Mouse (Mus musculus) kidney, embryonic 15.5 days (tissue): ENCODE measurements around the gene Mab21l2. TPM values are rescaled to one million over a fixed set of nuclear protein-coding genes. Genes with fewer than 3 reads are reported as not detected.

Experiments used
- ATAC-seq: fragments of 200-750 bp; cut with Nextera tagmentation; replicated peaks from 2 replicates; pipeline ENCODE4 v1.8.0; 2017; ENCODE audit warnings: moderate TSS enrichment; ENCODE audit not compliant: low FRiP score
- H3K27ac ChIP-seq: fragments of 300-500 bp; sonication (generic); 2 replicates; pipeline ENCODE4 v1.5.1; 2015; ENCODE audit warnings: mild to moderate bottlenecking, inconsistent platforms
- H3K27me3 ChIP-seq: fragments of 300-500 bp; sonication (generic); 2 replicates; pipeline ENCODE4 v1.6.1; 2015; ENCODE audit warnings: inconsistent platforms
- H3K36me3 ChIP-seq: fragments of 300-500 bp; sonication (generic); 2 replicates; pipeline ENCODE4 v1.6.1; 2015; ENCODE audit warnings: inconsistent platforms
- H3K4me1 ChIP-seq: fragments of 300-500 bp; sonication (generic); 2 replicates; pipeline ENCODE4 v1.6.1; 2015; ENCODE audit warnings: inconsistent platforms
- H3K4me2 ChIP-seq: fragments of 300-500 bp; sonication (generic); 2 replicates; pipeline ENCODE4 v1.6.1; 2015; ENCODE audit warnings: moderate library complexity, mild to moderate bottlenecking, inconsistent platforms
- H3K4me3 ChIP-seq: fragments of 300-500 bp; sonication (generic); replicated peaks from 2 replicates; pipeline ENCODE4 v1.5.1; 2015; ENCODE audit warnings: mild to moderate bottlenecking, inconsistent platforms
- H3K9ac ChIP-seq: fragments of 300-500 bp; sonication (generic); 2 replicates; pipeline ENCODE4 v1.6.1; 2015; ENCODE audit warnings: mild to moderate bottlenecking, inconsistent platforms
- H3K9me3 ChIP-seq: fragments of 300-500 bp; sonication (generic); replicated peaks from 2 replicates; pipeline ENCODE4 v1.6.1; 2016; ENCODE audit warnings: inconsistent platforms
- WGBS: fragments of 180-500 bp; shearing (Covaris S2); methylation state at CpG from one replicate; pipeline ENCODE4 v1.1.7; 2015; ENCODE audit warnings: mixed read lengths; 5-methylcytosine and 5-hydroxymethylcytosine counted together
- polyA plus RNA-seq: library from polyadenylated mRNA; unstranded; fragments of >200 nt; fragmentation: Nextera tagmentation; extraction: Ambion mirVana; gene quantifications from 2 replicates; pipeline ENCODE4 v1.2.1, GENCODE M21; 2015

Gene Mab21l2
- polyA plus RNA-seq, 1 experiment from 2014 or later: 2.6 TPM

DNA sequence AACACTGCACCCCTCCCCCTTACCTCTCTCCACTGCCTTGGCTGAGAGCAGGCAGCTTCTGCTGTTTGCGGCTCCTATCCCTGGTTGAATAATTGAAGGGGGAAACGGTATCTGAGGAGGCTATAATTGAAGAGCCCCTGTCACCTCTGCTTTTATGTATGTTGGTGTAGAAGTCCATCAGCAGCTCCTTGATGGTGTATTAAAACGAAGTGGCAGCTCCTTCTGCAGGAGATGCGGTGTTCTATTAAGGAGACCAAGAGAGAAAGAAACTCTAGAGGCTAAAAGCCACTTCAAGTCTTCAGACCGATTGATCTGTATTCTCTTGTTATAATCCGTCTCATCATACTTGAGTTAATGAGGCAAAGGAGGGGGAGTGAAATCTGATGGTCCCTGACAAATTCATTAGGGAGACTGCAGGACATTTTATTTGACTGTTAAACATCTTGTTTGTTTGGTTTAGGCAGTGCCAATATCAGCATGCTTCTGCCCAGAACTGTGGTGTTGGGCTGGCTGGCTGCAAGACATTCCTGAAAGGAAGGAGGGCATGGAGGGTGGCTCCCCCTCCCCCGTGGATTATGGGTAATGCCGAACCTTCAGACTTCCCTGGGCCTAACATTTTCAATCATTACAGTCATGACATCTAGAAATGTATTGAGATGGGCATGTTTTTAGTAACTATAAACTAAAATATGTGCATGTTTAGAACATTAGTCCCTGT lies 2.7 kb upstream of the Mab21l2 start:
- Histone ChIP-seq H3K4me1 (peaks cover 25% of the 10 kb centered on the region), H3K4me2 (no peak overlapping the region), H3K27ac (no peak overlapping the region), H3K36me3 (no peaks in the 10 kb centered on the region), H3K9ac (no peak overlapping the region), H3K4me3 (no peak overlapping the region), H3K9me3 (no peaks in the 10 kb centered on the region), H3K27me3 (peaks cover 73% of the 10 kb centered on the region)
- ATAC-seq: no peak
- WGBS: 19% methylated on average over 8 of the region's 8 CpGs

DNA sequence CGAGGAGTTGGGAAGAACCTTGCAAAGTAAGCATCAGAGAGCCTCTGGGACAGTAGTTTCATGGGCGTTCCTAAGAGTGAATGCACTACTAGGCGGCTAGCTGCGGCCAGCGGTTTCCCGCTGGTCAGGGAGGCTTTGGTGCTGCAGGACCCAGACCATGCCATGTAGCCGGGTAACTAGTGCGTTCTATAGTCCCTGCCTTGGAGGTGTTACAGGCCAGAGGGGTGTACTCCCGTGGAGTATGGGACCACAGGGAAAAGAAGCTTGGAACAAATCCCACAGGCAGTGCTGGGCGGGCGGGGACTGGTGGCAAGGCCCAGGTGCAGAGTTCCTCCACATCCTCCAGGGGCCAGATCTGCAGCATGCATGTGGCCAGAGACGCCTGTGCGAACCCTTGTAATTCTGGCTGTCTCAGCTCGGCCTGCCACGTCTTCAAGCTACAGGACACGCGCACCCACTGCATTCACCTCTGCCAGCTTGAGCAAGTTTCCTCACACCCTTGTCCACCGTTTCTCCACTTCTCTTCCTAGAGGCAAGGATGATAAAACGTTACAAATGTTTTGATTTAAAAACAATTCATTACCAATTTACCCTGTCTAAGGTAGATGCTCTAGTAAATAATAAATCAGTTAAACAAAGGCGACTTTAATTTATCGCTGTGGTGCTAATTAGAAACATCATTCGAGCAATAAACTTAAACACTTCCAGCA lies 2.0 kb upstream of the Mab21l2 start:
- WGBS: 2% methylated on average over 22 of the region's 22 CpGs
- peak; percentile 59 for ATAC-seq
- no peaks in the 10 kb centered on the region for H3K9me3 ChIP-seq
- no peak overlapping the region for H3K4me3 ChIP-seq
- H3K27ac ChIP-seq: no peak overlapping the region
- H3K9ac ChIP-seq: no peak overlapping the region
- 0 out of 2 replicates have a peak overlapping the region, but pooled peaks have one; percentile 12 for H3K4me2 ChIP-seq
- no peaks in the 10 kb centered on the region for H3K36me3 ChIP-seq
- H3K4me1 ChIP-seq: peaks cover 28% of the 10 kb centered on the region
- H3K27me3 ChIP-seq: peaks cover 75% of the 10 kb centered on the region

DNA sequence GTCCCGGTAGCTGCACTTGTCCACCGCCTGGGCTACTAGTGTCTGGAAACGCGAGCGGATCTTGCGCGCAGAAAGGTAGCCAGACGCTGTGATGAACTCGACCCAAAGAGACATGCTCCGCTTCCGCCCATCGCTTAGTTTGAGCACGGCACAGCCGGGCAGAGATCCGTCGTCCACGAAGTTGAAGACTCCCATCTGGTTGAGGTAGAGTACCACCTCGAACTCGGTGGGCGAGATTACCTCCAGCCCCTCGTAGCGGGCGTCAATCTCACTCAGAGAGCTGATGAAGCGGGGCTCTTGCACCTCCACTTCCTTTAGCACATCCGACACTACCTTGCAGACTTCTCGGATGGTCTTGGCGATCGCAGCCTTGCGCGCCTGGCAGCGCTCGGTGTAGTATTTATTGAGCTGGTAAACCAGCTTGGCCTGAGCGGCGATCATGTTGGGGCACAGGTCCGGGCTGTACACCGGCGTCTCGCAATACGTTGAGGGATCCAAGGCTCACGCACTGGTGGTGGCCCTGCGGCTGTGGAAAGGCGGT lies 1.1 kb downstream of the Mab21l2 start:
- no peak overlapping the region for H3K9ac ChIP-seq
- H3K4me2 ChIP-seq: peak overlapping the region; percentile 63
- peak overlapping the region; percentile 40 for H3K4me3 ChIP-seq
- WGBS: 3% methylated on average over 42 of the region's 42 CpGs
- H3K27me3 ChIP-seq: peaks cover 80% of the 10 kb centered on the region
- H3K36me3 ChIP-seq: no peaks in the 10 kb centered on the region
- no peak overlapping the region for H3K27ac ChIP-seq
- peaks cover 28% of the 10 kb centered on the region for H3K4me1 ChIP-seq
- no peaks in the 10 kb centered on the region for H3K9me3 ChIP-seq
- peak; percentile 38 for ATAC-seq

DNA sequence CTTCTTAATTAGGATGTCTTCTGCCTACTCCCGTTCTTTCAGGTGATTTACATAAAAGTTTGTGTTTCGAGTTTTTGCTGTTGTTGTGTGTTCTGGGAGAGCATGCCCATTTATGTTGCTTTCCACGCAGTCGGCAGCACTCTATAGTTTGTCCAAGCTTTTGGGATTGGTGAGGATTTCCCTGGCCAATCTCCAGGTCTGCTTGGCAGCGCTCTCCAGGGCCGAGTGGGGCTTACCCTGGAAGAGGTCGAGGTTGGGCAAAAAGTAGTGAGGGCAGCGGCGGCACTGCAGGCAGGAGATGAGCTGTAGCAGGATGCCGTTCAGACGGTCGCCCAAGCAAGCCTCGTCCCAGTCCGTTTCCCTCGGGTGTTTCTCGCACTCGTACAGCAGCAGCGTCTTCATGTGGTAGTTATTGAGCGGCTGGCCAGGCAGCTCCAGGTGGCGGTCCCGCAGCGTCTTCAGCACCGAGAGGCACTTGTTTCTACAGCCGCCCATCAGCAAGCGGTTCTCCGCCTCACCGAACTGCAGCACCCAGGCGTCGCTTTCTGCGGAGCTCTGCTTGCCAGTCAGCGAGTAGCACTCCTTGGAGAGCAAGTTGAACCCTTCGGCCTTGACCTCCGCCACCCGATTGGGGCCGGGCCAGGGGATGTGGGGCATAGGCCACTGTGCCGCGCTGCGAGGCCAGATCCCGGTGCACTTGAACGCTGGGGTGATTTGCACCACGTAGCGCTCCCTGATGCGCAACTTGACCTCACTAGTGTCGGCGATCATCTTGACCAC lies 1.8 kb downstream of the Mab21l2 start:
- 1% methylated on average over 45 of the region's 45 CpGs for WGBS
- H3K9me3 ChIP-seq: no peaks in the 10 kb centered on the region
- no peaks in the 10 kb centered on the region for H3K36me3 ChIP-seq
- H3K27ac ChIP-seq: no peak overlapping the region
- peak overlapping the region; percentile 40 for H3K4me3 ChIP-seq
- peaks cover 78% of the 10 kb centered on the region for H3K27me3 ChIP-seq
- H3K4me2 ChIP-seq: peak overlapping the region; percentile 63
- ATAC-seq: peak; percentile 59
- H3K4me1 ChIP-seq: peaks cover 28% of the 10 kb centered on the region
- H3K9ac ChIP-seq: no peak overlapping the region

DNA sequence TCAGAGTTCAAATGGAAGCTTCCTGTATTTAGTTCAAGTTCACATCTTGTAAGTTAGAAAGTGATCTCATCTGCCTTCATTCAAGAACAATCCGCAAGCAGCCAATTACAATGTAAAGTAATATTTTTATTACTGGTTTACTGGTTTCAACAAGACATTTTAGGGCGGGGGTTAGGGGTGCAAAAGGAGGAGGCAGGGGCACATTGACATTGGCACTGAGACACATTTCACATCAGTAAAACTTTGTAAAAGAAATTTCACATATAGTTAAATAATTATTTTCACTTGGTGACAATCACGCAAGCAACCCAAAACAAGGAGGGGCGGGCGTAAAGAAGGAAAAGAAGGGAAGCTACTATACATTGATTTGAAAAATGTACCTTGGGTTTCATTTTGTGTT lies 2.5 kb downstream of the Mab21l2 start:
- no peak overlapping the region for H3K27ac ChIP-seq
- H3K36me3 ChIP-seq: no peaks in the 10 kb centered on the region
- H3K27me3 ChIP-seq: peaks cover 76% of the 10 kb centered on the region
- WGBS: 30% methylated on average over 5 of the region's 5 CpGs
- peak overlapping the region; percentile 63 for H3K4me2 ChIP-seq
- H3K4me3 ChIP-seq: peak overlapping the region; percentile 40
- no peak overlapping the region for H3K9ac ChIP-seq
- H3K4me1 ChIP-seq: peaks cover 28% of the 10 kb centered on the region
- no peaks in the 10 kb centered on the region for H3K9me3 ChIP-seq
- no peak for ATAC-seq

DNA sequence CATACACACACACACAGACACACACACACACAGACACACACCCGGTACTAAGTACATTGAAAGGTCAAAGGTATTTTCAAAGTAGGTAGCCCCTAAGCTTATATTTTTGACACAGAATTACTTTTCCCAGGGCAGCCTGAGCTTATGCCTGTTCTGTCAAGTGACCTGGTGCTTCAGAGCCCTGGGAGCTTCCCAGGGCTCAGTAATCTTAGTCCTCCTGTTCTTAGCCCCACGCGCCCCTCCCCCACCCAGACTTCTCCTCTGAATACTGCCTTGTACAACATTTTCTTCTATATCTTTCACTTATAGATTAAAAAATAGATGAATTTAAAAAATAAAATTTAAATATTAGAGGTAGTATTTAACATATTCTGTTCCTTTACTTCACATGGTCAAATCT lies 3.6 kb downstream of the Mab21l2 start:
- no peaks in the 10 kb centered on the region for H3K36me3 ChIP-seq
- no peak overlapping the region for H3K9ac ChIP-seq
- H3K4me3 ChIP-seq: no peak overlapping the region
- H3K4me1 ChIP-seq: peaks cover 23% of the 10 kb centered on the region
- H3K27me3 ChIP-seq: peaks cover 70% of the 10 kb centered on the region
- H3K9me3 ChIP-seq: no peaks in the 10 kb centered on the region
- no peak overlapping the region for H3K4me2 ChIP-seq
- ATAC-seq: no peak
- WGBS: 39% methylated on average over 3 of the region's 3 CpGs
- no peak overlapping the region for H3K27ac ChIP-seq

DNA sequence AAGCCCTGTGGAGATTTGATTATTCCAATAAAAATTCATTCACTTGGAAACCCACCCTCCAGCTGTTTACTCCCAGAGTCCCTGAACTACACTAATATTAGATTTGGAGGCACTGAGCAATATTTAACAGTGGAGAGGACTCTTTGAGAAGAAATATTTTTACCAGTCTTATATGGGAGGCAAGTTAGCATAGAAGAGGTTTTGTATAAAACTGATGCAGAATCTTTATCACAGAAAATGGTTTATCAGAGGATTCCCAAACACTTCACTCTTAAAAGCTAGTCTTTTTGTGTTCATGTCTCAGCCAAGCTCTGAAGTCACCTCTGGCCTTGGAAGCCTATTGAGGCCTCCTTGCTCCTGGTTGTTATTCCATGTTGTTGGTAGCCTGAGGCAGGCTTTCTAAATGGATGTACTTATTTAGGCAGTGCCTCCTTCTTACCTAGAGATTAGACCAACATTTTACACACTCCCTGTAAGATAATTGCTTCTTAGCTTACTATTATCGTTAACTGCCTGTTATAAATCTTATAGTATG lies 6.5 kb downstream of the Mab21l2 start:
- H3K4me1 ChIP-seq: peaks cover 24% of the 10 kb centered on the region
- H3K27me3 ChIP-seq: peaks cover 61% of the 10 kb centered on the region
- no peak overlapping the region for H3K4me3 ChIP-seq
- H3K9ac ChIP-seq: no peak overlapping the region
- ATAC-seq: no peak
- no peak overlapping the region for H3K27ac ChIP-seq
- H3K9me3 ChIP-seq: no peaks in the 10 kb centered on the region
- no peak overlapping the region for H3K4me2 ChIP-seq
- no peaks in the 10 kb centered on the region for H3K36me3 ChIP-seq
- WGBS: 69% methylated on average over 1 of the region's 1 CpGs

DNA sequence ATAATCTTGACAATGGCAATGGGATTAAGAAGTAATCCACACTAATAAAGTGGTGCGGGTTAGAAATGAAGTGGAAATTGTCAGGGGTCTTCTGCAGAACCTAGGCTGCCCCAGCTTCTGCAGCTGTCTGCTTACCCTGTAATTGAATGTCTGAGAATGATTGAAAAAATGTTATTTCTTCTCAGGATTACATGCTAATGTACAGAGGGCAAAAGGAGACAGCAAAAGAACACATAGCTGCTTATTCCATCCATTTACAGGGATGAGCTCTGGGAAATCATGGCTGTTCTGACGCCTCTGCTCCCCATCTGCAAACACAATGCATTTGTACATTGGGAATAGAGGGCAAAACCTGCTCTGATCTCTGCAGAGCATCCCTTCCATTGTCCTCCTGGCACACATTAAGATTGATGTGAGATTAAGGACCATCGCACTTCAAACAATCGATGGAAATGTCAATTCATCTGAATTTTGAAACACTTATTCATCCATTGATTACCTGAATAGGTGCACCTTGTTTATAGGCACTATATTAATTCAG lies 7.3 kb downstream of the Mab21l2 start:
- ATAC-seq: no peak
- Histone ChIP-seq H3K4me1 (peaks cover 16% of the 10 kb centered on the region), H3K9ac (no peak overlapping the region), H3K36me3 (no peaks in the 10 kb centered on the region), H3K4me3 (no peak overlapping the region), H3K4me2 (no peak overlapping the region), H3K27me3 (peaks cover 53% of the 10 kb centered on the region), H3K27ac (no peak overlapping the region), H3K9me3 (no peaks in the 10 kb centered on the region)
- 75% methylated on average over 4 of the region's 4 CpGs for WGBS

DNA sequence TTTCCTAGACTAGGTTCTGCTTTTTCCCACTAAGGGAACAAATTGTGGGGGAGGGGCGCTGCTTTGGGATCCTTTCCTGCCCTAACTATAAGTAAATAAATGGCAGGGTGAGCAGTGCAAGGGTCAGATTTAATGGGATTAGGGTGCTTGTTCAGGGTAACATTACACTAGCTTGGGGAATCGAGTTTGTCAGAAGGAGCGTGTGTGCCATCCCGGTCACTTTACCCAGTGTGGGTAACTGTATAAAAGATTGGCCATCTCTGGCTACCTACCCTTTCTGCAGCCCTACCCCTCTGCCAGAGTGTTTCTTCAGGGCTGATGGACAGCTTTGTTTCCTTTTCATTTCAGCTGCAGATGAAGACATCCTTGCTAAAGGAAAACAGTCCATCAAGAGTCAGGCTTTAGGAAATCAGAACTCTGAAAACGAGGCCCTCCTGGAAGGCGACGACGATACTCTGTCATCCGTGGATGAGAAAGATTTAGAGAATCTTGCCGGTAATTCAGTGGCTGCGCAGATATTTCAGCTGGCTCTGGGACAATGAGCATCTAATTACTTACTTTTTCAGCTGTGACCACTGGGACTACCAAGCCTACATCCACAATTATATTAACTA lies 8.8 kb downstream of the Mab21l2 start:
- Histone ChIP-seq H3K27me3 (peaks cover 46% of the 10 kb centered on the region), H3K4me2 (peak overlapping the region; percentile 39), H3K4me3 (no peak overlapping the region), H3K9ac (no peak overlapping the region), H3K27ac (no peak overlapping the region), H3K4me1 (peaks cover 13% of the 10 kb centered on the region), H3K36me3 (no peaks in the 10 kb centered on the region), H3K9me3 (no peaks in the 10 kb centered on the region)
- peak; percentile 52 for ATAC-seq
- 23% methylated on average over 11 of the region's 11 CpGs for WGBS

DNA sequence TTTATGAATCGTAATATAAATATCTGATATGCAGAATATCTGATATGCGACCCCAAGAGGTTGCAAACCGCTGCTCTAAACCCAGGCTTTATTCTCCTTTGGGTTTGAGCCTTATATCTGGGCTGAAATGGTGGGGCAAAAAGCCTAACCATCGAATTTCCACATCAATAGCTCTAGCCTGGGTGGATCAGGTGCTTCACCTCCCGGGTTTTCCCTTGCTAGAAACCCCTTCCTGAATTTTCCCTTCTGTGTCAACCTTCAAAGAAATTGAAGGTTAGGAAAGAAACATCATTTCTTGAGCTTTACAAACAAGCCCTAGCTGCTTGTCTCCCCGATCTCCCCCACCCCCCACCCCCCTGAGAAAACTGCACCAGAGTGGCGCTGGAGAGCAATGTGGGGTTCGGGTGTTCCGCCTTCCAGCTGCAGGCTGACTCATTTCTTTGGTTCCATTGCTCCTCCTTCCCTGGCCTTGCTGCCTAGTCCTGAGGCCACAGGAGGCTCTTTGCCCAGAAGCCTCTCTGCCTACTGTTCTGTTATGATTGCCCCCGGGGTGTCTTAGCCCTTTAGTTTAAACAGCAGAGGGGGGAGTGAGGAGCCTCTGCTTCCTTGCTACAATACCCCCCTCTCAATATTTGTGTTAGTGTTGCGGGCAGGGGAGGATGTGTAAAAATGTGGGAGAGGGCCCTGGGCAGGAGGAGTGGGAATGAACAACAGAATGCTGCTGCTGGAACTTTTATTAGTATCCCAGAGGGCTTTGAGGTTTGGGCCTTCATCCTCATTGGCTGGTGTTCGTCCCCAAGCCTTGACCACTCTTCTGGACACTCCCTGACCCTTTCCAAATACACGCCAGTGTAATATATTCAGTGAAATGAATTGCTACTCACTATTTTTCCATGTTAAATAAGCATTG lies 9.5 kb downstream of the Mab21l2 start:
- Histone ChIP-seq H3K9me3 (no peaks in the 10 kb centered on the region), H3K36me3 (no peaks in the 10 kb centered on the region), H3K27ac (no peak overlapping the region), H3K4me2 (peak overlapping the region; percentile 39), H3K9ac (no peak overlapping the region), H3K4me1 (peaks cover 13% of the 10 kb centered on the region), H3K27me3 (peaks cover 42% of the 10 kb centered on the region), H3K4me3 (no peak overlapping the region)
- peak; percentile 62 for ATAC-seq
- WGBS: 21% methylated on average over 13 of the region's 13 CpGs
